Mouse (Mus musculus): ENCODE results near the gene Efl1.
"Not testable (repeated sequence)": the region's sequence is repeated elsewhere in the genome, so short reads cannot be mapped to it uniquely, and the experiment has no call there.

Efl1 gene

GRCm38 (mm10) chr7:82720501-82720900 lies 72.1 kb downstream of the Efl1 start:
- DNase-seq = no peak

GRCm38 (mm10) chr7:82720906-82721305 lies 72.5 kb downstream of the Efl1 start:
- no peak for DNase-seq

DNA sequence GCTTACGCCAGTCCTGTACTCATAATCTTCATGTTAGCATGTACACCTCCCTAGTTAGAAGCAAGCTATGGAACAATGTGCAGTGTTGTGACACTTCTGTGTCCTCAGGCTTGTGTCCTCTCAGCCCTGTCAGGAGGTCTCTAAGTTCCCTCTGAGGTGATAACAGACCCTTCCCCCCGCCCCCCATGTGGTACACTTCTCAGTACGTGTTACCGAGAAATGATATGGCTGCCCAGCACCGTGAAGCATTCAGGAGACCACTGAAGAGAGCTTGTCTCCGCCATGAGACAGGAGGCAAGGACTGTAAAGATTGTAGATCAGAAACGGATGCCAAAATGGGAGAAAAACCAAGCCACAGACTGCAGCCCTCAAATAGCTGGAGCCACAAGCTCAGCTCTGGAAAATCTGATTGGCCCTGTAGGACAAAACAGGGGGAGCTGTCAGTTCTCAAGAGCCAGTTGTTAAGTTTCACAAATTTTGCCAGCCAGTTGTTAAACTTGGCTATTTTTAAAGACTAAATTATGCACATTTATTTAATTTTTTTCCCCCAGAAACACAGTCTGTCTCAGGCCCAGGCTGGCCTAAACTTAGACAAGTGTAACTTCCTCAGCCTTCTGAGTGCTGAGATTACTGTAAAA lies 74.2 kb downstream of the Efl1 start:
- DNase-seq = no peak

DNA sequence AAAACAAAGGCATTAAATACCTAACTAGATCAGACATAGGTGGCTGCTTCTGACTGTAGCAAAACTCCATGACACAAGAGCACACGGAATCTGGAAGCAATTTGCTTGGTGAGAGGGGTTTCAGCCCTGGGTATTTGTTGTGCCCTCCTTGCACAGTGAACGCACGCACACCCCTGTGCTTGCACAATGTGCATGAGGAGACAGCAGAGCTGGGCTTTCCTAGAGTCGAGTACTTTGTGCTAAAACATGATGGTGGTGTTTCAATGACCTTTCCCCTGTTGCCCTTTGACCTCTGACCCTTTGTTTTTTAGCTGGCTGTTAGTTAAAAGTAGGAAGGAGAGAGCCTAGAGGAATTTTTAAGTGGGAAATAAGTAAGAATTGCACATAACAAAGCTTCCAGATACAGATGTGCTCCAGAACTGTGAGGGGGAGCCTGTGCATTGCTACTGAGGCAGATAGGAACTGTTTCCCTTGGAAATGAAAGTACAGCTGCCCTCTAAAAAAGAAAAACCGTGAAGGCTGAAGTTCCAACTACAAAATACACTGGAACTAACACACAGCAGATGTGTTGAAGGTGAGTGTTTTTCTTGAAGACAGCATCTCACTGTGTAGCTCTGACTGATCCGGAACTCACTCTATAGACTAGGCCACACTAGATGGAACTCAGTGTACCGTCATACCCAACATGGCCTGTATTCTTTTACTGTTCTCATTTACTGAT lies 74.9 kb downstream of the Efl1 start:
- no peak for DNase-seq

DNA sequence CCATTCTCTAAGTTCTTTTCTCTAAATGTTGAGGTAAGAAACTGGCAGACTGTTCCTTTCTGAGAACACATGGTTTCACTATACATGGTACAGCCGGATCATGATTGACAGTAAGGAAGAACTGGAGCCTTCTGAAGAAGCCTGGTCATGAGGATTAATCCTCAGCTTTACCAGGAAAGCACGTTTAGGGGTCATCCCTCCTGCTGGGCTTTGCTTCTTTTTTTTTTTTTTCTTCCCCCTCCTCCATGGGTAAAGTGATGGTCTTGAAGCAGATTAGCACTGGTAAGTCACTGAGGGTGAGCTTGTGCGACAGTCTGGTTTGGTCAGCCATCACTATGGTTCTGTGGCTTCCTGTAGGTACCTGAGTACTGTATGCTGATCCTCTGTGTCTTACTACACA lies 76.1 kb downstream of the Efl1 start:
- no peak for DNase-seq

GRCm38 (mm10) chr7:82725006-82725636 lies 76.7 kb downstream of the Efl1 start:
- no peak for DNase-seq

DNA sequence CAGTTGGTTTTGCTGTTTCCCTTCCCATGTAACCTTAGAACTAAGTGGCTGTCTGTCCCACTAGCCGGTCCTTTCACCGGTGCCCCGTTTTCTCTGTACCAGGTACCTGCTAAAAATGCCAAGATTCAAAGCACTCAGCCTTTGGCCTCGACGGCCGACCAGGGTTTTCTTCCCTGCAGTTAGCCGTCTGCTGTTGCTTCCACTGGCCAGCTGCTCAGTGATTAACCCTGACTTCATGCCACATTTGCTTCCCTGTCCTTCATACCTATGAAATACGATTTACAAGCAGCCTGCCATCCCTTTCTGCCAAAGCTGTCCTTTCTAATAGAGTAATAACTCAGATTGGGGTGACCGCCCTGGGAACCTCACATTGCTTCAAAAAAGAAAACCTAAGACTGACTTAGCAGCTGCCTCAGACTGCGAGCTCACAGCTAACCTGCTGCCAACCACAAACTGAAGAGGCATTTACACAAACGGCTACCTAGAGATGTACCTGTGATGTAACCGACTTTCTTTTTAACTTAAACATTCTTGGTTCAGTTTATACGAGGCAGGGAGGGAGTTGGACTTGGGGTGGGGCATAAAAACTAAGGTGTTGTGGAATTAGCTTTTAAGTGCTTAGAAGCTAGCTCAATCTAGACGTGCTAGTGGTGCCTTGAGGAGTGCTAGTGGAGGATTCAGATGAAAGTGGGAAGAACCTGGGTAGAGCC lies 77.5 kb downstream of the Efl1 start:
- no peak for DNase-seq

DNA sequence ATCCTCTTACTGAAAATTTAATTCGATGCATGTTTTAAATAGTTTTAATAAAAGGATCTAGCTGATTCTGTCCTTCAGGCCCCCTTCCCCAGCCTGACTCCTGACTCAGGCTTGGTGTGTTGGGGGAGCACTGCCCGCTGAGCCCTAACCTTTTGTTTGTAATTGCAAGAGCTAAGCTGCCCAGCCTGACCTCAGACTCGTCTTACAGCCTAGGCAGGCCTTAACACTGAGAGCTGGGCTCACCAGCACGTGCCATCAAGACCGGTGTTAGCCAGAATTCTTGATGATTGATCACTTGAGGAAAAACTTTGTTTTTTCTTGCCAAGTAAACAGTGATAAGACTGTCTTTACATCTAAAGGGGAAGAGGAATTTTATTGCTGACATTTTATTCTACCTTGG lies 78.7 kb downstream of the Efl1 start:
- no peak for DNase-seq

DNA sequence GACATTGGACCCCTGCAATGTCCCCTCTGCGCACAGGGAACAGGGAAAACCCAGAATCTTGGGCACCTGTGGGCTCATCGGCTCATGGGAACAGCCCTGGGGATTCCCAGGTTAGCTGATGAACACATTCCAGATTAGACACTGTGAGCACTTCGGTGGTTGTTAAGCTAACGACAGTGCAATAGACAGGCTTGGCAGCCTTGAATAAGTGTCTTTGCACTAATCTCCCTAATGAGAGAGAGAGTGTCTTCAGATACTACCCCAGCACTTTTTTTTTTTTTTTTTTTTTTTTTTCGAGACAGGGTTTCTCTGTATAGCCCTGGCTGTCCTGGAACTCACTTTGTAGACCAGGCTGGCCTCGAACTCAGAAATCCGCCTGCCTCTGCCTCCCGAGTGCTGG lies 80.6 kb downstream of the Efl1 start:
- not testable (repeated sequence) for DNase-seq

DNA sequence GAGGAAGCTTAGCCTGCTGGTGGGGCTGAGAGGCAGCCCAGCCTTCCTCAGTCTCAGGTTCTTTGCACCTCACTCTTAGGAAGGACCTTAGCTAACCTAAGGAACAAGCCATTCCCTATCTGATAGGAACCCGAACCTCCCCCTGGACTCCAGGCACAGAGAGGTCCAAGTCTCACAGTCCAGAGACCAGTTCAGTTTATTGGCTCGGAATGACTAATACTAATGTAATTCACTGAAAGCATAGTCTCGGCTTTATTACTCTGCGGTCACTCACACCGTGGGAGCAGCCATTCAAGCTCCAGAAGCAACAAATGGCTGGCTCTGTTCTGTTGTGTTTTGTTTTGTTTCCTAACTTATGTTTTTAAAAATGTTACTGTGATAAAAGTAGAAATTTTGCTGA lies 84.7 kb downstream of the Efl1 start:
- DNase-seq = no peak

DNA sequence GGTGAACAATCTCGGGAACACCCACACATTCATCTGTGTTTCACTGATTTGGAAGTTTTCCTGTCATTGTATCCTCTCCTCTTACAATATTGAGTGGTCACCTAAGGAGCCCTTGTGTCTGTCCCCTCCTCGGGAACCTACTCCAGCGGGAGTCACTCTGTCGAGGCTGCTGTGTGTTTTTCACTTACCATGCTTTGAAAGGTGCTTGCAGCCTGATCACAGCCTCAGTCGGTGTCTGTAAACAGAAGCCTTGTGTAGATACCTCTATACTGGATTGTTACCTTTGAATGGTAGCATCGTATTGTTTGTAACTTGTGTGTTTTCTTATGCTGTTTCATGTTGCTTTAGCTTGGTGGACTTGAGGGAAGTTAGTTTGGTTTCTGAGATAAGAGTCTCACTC lies 85.6 kb downstream of the Efl1 start:
- no peak for DNase-seq

- DNase-seq = peak; percentile 23
Measured at GRCm38 (mm10) chr7:82734748-82735600, 86.6 kb downstream of the Efl1 start.

- DNase-seq = peak; percentile 39
Measured at GRCm38 (mm10) chr7:82743116-82743765, 94.8 kb downstream of the Efl1 start.

- DNase-seq = no peak
Measured at GRCm38 (mm10) chr7:82744167-82744715, 95.8 kb downstream of the Efl1 start.

- no peak for DNase-seq
Measured at GRCm38 (mm10) chr7:82748812-82749211, 100.4 kb downstream of the Efl1 start.

DNA sequence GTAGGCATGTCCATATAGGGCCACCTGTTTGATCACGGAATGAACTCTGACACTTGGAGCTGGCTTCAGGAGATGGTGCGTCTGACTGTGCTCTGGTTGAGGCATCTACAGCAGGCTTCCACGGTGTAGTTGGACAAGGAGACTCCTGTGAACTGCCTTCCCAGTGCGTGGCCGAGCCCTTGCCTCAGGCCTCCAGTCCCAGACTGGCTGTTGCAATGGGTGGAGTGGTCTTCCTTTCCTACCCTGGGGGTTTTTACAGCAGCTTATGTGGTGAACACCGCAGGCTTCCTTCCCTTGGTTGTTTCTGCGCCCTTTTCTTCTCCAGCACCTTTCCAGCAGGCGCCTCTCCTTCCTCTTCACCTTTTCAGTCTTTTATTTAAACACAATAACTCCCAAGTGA lies 100.8 kb downstream of the Efl1 start:
- DNase-seq = no peak

DNA sequence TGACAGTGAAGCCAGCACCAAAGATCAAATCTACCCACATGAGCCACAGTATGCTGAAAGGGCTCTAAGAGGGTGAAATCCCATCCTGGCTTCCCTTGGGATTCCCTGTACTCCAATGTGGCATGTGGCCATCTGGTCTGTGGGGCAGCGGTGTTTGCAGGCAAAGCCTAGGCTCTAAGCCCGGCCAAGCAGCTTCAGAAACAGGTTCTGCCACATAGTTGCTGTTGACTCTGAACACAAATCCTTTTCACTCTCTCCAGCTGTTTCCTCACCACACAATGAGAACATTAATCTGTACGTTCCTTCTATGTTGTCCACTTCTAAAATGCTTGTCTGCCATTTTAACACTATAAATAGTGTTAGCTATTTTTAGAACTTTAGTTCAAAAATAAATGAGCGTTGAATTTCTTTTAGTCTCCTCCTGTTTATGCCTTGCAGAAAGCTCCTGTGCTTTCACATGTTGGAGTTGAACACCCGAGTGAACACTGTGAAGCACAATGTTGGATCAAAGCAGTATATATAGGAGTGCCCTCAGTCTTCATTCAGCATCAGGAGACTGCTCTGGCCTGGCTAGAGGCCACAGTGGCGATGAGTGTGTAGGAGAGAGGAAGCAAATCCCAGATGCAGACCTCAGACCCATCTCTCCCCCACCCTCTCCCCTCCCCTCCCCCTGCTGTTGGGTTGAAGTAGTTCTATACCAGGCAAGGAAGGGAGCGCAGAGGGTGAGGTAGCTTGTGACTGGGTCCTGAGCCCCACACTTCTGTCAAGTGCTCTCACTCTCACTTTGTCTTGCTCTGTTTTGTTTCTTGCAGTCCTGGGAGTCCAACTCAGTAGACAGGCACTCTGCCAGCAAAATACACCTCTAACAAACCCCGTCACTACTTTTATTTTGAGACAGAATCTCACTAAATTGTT lies 104.0 kb downstream of the Efl1 start:
- no peak for DNase-seq

DNA sequence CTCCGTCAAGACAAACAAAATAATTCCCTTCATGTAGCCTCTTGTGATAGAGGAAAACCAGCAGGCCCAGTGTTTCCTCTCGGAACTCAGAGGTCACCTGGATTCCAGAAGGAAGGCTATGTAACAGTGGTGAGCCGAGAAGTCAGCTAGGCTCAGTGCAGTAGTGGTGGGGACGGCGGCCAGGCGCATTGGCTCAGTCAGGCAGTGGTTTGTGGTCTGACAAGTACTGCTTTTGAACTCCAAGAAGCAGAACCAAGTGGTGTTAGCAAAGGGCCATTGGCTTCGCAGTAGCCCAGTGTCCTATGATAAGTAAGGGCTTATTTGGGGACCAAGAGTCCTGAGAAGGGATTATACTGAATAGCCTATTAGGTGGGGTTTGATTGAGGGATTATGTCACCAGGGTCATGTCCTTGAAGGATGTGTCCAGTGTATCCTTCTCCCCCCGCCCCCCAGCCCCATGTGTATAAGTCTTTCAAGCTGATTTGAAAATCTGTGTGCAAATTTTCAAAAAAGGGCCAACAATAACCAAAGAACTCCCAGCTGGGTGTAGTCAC lies 107.3 kb downstream of the Efl1 start:
- no peak for DNase-seq

- no peak for DNase-seq
Measured at GRCm38 (mm10) chr7:82758521-82758920, 110.1 kb downstream of the Efl1 start.

- no peak for DNase-seq
Measured at GRCm38 (mm10) chr7:82759091-82759490, 110.7 kb downstream of the Efl1 start.
